Mouse (Mus musculus): ENCODE measurements around the gene Otub2. TPM values are rescaled to one million over a fixed set of nuclear protein-coding genes. Genes with fewer than 3 reads are reported as not detected.

Otub2 gene
- polyA plus RNA-seq, 1 experiment: 5.7 TPM

- Histone ChIP-seq H3K27ac (ENCODE audit: insufficient read depth, low read length) (no peak overlapping the region), H3K4me1 (ENCODE audit: control insufficient read depth, insufficient read depth, insufficient read length) (no peaks in the 10 kb centered on the region), H3K27me3 (ENCODE audit: control insufficient read depth, insufficient read depth, low read length) (no peaks in the 10 kb centered on the region), H3K36me3 (ENCODE audit: control insufficient read depth, insufficient read depth, low read length) (no peaks in the 10 kb centered on the region), H3K4me3 (ENCODE audit: extremely low read depth, insufficient read depth, insufficient read length) (peak overlapping the region; percentile 75; the same call in 1 of the 2 replicates)
- DNase-seq (ENCODE audit: low read depth in 1 of 2, low spot score in 2 of 2): no peak
- 94% methylated on average over 2 of the region's 2 CpGs for WGBS
- TF ChIP-seq POLR2A (IDR thresholded peaks at IDR 0.05; ENCODE audit: low read depth, low read length) (no peak), CTCF (IDR thresholded peaks at IDR 0.05; ENCODE audit: extremely low read depth, insufficient read depth, insufficient read length, insufficient replicate concordance) (no peak)
Measured at GRCm38 (mm10) chr12:103389348-103389727, 856 bp downstream of the Otub2 start.

- WGBS: 37% methylated on average over 4 of the region's 4 CpGs
- Histone ChIP-seq H3K4me1 (ENCODE audit: control insufficient read depth, insufficient read depth, insufficient read length) (no peaks in the 10 kb centered on the region), H3K27ac (ENCODE audit: insufficient read depth, low read length) (no peak overlapping the region), H3K27me3 (ENCODE audit: control insufficient read depth, insufficient read depth, low read length) (no peaks in the 10 kb centered on the region), H3K4me3 (ENCODE audit: extremely low read depth, insufficient read depth, insufficient read length) (no peak overlapping the region), H3K36me3 (ENCODE audit: control insufficient read depth, insufficient read depth, low read length) (no peaks in the 10 kb centered on the region)
- no peak for DNase-seq (ENCODE audit: low read depth in 1 of 2, low spot score in 2 of 2)
- no peak for TF ChIP-seq POLR2A (IDR thresholded peaks at IDR 0.05; ENCODE audit: low read depth, low read length)
- no peak for TF ChIP-seq CTCF (IDR thresholded peaks at IDR 0.05; ENCODE audit: extremely low read depth, insufficient read depth, insufficient read length, insufficient replicate concordance)
Measured at GRCm38 (mm10) chr12:103389982-103390381, 1.5 kb downstream of the Otub2 start.

GRCm38 (mm10) chr12:103391098-103391497 is 2.6 kb downstream of the Otub2 start:
- Histone ChIP-seq H3K36me3 (ENCODE audit: control insufficient read depth, insufficient read depth, low read length) (no peaks in the 10 kb centered on the region), H3K4me3 (ENCODE audit: extremely low read depth, insufficient read depth, insufficient read length) (no peak overlapping the region), H3K27me3 (ENCODE audit: control insufficient read depth, insufficient read depth, low read length) (no peaks in the 10 kb centered on the region), H3K4me1 (ENCODE audit: control insufficient read depth, insufficient read depth, insufficient read length) (peaks cover 5% of the 10 kb centered on the region; the same call in 1 of the 2 replicates), H3K27ac (ENCODE audit: insufficient read depth, low read length) (no peak overlapping the region)
- no peak for TF ChIP-seq POLR2A (IDR thresholded peaks at IDR 0.05; ENCODE audit: low read depth, low read length)
- no peak for TF ChIP-seq CTCF (IDR thresholded peaks at IDR 0.05; ENCODE audit: extremely low read depth, insufficient read depth, insufficient read length, insufficient replicate concordance)
- no peak for DNase-seq (ENCODE audit: low read depth in 1 of 2, low spot score in 2 of 2)
- WGBS: 94% methylated on average over 7 of the region's 7 CpGs

GRCm38 (mm10) chr12:103393528-103393927 is 5.0 kb downstream of the Otub2 start:
- TF ChIP-seq CTCF (IDR thresholded peaks at IDR 0.05; ENCODE audit: extremely low read depth, insufficient read depth, insufficient read length, insufficient replicate concordance): no peak
- no peak for TF ChIP-seq POLR2A (IDR thresholded peaks at IDR 0.05; ENCODE audit: low read depth, low read length)
- peaks cover 14% of the 10 kb centered on the region for H3K4me1 ChIP-seq (ENCODE audit: control insufficient read depth, insufficient read depth, insufficient read length)
- no peak overlapping the region for H3K27ac ChIP-seq (ENCODE audit: insufficient read depth, low read length)
- WGBS: 60% methylated on average over 6 of the region's 6 CpGs
- H3K36me3 ChIP-seq (ENCODE audit: control insufficient read depth, insufficient read depth, low read length): no peaks in the 10 kb centered on the region
- no peaks in the 10 kb centered on the region for H3K27me3 ChIP-seq (ENCODE audit: control insufficient read depth, insufficient read depth, low read length)
- DNase-seq (ENCODE audit: low read depth in 1 of 2, low spot score in 2 of 2): no peak
- no peak overlapping the region for H3K4me3 ChIP-seq (ENCODE audit: extremely low read depth, insufficient read depth, insufficient read length)

- H3K27me3 ChIP-seq (ENCODE audit: control insufficient read depth, insufficient read depth, low read length): no peaks in the 10 kb centered on the region
- H3K27ac ChIP-seq (ENCODE audit: insufficient read depth, low read length): no peak overlapping the region
- H3K4me3 ChIP-seq (ENCODE audit: extremely low read depth, insufficient read depth, insufficient read length): no peak overlapping the region
- peaks cover 14% of the 10 kb centered on the region for H3K4me1 ChIP-seq (ENCODE audit: control insufficient read depth, insufficient read depth, insufficient read length)
- TF ChIP-seq CTCF (IDR thresholded peaks at IDR 0.05; ENCODE audit: extremely low read depth, insufficient read depth, insufficient read length, insufficient replicate concordance): no peak
- TF ChIP-seq POLR2A (IDR thresholded peaks at IDR 0.05; ENCODE audit: low read depth, low read length): no peak
- 69% methylated on average over 12 of the region's 12 CpGs for WGBS
- DNase-seq (ENCODE audit: low read depth in 1 of 2, low spot score in 2 of 2): no peak
- H3K36me3 ChIP-seq (ENCODE audit: control insufficient read depth, insufficient read depth, low read length): no peaks in the 10 kb centered on the region
Measured at GRCm38 (mm10) chr12:103395486-103396275, 7.2 kb downstream of the Otub2 start.

GRCm38 (mm10) chr12:103396751-103397150 is 8.3 kb downstream of the Otub2 start:
- WGBS: 54% methylated on average over 7 of the region's 7 CpGs
- Histone ChIP-seq H3K4me3 (ENCODE audit: extremely low read depth, insufficient read depth, insufficient read length) (no peak overlapping the region), H3K36me3 (ENCODE audit: control insufficient read depth, insufficient read depth, low read length) (no peaks in the 10 kb centered on the region), H3K27me3 (ENCODE audit: control insufficient read depth, insufficient read depth, low read length) (no peaks in the 10 kb centered on the region), H3K27ac (ENCODE audit: insufficient read depth, low read length) (peak overlapping the region; percentile 57; the same call in 1 of the 2 replicates), H3K4me1 (ENCODE audit: control insufficient read depth, insufficient read depth, insufficient read length) (peaks cover 14% of the 10 kb centered on the region)
- no peak for DNase-seq (ENCODE audit: low read depth in 1 of 2, low spot score in 2 of 2)
- no peak for TF ChIP-seq CTCF (IDR thresholded peaks at IDR 0.05; ENCODE audit: extremely low read depth, insufficient read depth, insufficient read length, insufficient replicate concordance)
- TF ChIP-seq POLR2A (IDR thresholded peaks at IDR 0.05; ENCODE audit: low read depth, low read length): no peak

- H3K27me3 ChIP-seq (ENCODE audit: control insufficient read depth, insufficient read depth, low read length): no peaks in the 10 kb centered on the region
- H3K4me1 ChIP-seq (ENCODE audit: control insufficient read depth, insufficient read depth, insufficient read length): no peaks in the 10 kb centered on the region
- H3K4me3 ChIP-seq (ENCODE audit: extremely low read depth, insufficient read depth, insufficient read length): no peak overlapping the region
- peaks cover 37% of the 10 kb centered on the region for H3K36me3 ChIP-seq (ENCODE audit: control insufficient read depth, insufficient read depth, low read length)
- TF ChIP-seq CTCF (IDR thresholded peaks at IDR 0.05; ENCODE audit: extremely low read depth, insufficient read depth, insufficient read length, insufficient replicate concordance): no peak
- no peak for TF ChIP-seq POLR2A (IDR thresholded peaks at IDR 0.05; ENCODE audit: low read depth, low read length)
- DNase-seq (ENCODE audit: low read depth in 1 of 2, low spot score in 2 of 2): no peak
- H3K27ac ChIP-seq (ENCODE audit: insufficient read depth, low read length): no peak overlapping the region
- 89% methylated on average over 18 of the region's 18 CpGs for WGBS
Measured at GRCm38 (mm10) chr12:103404131-103404530, 15.6 kb downstream of the Otub2 start.

Measured in spleen, adult 2 months (tissue).